Mouse (Mus musculus) urinary bladder, adult 18-20 months (tissue): ENCODE data around the gene Glipr1l1.
"Not testable (repeated sequence)": the region's sequence is repeated elsewhere in the genome, so short reads cannot be mapped to it uniquely, and the experiment has no call there.

Experiments
- DNase-seq, 2 experiments: peaks; one replicate each; pipeline ENCODE4 v3.0.0; 2022; ENCODE audit warnings: low spot score in 2 of 2, mixed read lengths in 2 of 2

The Glipr1l1 gene

DNA sequence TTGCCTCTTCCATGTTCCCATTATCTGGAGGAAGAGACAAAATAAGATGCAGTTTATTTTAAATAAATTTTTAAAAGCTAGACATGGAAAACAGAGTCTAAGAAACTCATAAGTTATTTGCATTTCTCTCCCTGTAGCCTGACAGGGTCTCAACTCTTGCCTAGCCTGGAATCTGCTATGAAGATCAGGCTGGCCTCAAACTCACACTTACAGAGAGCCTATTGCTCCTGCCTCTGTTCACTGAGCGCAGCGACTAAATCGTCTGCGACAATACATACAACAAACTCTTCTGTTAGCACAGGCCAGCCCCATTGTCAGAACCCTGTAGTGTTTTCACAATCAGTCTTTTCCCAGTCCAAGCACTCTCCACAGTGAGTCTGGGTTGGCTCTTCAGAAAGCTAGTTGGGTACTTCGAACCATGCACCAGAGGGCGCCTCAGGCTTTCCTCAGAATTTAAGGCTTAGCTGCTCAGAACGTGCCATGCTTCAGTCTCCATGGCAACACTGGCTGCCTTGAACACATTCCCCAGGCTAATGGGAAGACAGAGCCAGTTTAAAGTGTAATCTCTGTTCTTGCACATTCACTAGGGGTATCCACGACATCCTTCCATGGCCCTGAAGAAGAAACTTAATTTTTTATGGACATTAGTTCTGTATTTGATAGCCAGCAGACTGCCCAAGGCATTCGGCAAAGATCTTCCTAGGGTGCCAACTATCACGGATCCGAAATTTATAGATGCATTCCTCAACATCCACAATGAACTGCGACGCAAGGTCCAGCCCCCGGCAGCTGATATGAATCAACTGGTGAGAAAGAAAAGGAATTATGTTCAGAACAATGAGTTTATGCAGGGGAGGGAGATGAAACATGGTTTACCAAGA is at the start of gene Glipr1l1:
Gene Glipr1l1, plus strand, starts transcription at position 488 of the 881 bp plus-strand sequence.
- DNase-seq: peak in 1 of 2 experiments; percentile 7

GRCm38 (mm10) chr10:112023585-112023984 is 36.4 kb upstream of the Glipr1l1 start:
- DNase-seq: no peak

DNA sequence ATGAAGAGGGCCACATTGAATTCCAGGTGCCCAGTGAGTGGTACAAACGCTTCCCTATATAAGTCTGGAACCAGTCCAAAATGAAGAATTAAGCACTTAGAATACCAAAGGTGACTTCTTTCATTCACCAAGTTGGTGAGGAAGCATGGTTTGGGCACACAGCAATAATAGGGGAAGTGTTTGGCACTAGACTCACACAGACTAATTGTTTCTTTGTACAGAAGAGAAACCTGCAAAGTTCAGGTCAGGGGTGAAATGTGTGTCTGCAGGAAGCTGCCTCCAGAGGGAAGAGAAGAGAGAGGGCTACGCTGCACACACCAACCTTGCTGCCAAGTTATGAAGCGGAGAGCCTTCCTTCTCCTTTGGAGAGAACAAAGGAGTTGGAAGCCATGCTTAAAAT is 31.3 kb upstream of the Glipr1l1 start:
- DNase-seq: not testable (repeated sequence)

DNA sequence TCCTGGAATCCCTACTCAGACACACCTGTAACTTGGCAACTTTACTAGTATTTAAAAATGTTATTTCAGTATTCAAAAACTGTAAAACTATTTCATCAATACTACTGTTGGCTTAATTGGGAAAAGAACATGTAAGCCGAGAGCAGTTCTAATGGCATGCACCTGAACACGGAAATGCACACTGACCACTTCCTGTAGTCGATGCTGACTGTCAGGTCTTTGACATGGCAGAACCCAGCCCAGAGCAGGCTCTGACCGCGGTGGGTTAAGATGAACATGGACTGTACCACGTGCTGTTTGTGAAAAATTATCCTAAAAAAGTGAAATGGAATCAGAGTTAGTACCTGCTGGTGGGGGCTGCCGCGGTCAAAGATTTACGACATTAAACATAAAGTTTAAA is 16.5 kb upstream of the Glipr1l1 start:
- not testable (repeated sequence) for DNase-seq

DNA sequence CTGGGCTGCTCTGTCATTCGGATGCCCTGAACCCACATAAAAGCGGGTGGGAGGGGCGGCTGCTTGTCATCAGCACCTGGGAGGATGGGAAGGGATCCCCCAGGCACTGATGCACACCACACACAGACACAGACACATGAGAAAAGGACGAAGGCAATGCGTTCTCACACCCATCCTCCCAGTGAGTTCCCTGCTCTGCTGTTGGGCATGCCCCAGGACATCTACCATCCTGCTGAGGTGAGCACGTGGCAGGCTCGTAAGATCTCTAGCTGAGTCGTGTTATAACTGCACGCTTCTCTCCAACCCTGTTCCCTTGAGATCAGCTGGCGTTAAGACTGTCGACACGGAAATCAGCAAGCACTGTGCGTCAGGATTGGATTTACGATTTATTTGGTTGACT is 15.7 kb upstream of the Glipr1l1 start:
- peak; percentile 8 to 10 for DNase-seq

DNA sequence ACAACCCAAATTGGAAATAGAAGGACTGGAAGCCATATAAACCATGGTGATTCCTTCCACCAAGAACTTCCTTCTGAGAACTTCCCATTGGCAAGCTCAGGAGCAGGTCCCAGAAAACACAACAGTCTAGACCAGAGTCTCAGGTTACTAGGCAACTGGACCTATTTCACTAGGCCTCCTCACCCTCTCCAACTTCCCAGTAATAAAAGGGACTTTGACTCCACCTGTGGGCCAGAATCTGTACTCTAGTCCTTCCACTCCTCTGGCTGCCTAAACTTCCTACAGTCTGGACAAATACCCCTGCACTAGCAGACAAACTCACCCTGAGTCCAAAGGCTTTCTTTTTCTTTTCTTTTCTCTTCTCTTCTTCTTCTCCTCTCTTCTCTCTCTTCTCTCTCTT is 8.8 kb upstream of the Glipr1l1 start:
- no peak for DNase-seq

DNA sequence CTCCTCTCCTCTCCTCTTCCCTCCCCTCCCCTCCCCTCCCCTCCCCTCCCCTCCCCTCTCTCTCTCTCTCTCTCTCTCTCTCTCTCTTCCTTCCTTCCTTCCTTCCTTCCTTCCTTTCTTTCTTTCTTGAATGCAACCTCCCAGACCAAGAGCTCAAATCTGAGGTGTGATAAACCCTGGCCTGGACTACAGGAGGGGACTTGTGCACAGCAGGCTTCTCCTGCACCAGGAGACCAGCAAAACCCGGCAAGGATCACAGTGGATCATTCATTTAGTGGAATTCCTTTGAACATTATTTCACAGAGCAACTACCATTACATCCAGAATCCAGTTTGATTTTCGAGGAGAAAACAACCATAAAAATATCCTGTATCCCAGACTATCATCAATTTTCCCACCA is 8.0 kb upstream of the Glipr1l1 start:
- not testable (repeated sequence) for DNase-seq

DNA sequence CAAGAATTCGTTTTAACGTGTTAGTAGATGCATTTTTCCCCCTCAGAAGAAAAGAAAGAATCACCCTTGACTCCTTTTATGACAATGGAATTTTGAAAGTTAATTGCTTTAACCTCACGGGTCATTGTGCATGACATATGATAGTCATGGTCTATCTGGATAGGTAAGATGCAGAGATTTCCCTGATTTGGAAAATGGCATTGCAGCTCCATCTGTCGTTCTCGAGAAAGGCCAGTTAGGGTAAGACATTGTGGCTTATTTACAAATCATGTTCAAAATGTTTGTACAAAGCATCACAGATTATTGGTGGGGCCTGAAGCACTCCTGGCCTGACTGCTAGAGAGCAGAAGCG is 570 bp downstream of the Glipr1l1 start:
- not testable (repeated sequence) for DNase-seq

- no peak for DNase-seq
These were observed 20.1 kb downstream of the Glipr1l1 start for GRCm38 (mm10) chr10:112080044-112080443.

DNA sequence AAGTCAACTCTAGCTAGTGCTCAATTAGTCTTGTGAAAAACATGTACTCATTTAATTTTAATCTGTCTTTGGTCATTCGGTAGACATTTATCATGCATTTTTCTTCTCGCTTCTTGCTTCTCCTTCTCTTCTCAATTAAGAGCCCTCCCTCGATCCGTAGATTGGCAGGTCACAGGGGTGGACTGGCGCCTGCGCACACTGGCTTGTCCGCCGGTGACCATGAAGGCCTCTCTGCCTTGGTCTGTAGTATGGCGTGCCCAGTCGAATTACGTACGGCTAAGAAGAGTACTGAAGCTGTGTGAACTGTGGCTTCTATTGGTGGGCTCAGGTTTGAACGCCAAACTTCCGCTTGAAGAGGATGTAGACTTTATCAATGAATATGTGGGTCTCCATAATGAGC is 23.2 kb downstream of the Glipr1l1 start, which contains the start of gene Glipr1l2:
Gene Glipr1l2, plus strand, starts transcription at position 198 of the 400 bp plus-strand sequence.
- no peak for DNase-seq

GRCm38 (mm10) chr10:112105785-112106184 is 45.8 kb downstream of the Glipr1l1 start:
- peak; percentile 9 to 44 for DNase-seq

- DNase-seq: no peak
These were observed 50.4 kb downstream of the Glipr1l1 start for GRCm38 (mm10) chr10:112110401-112110800.

- not testable (repeated sequence) for DNase-seq
These were observed 65.1 kb downstream of the Glipr1l1 start for GRCm38 (mm10) chr10:112125090-112125489.

GRCm38 (mm10) chr10:112127682-112128230 is 67.8 kb downstream of the Glipr1l1 start:
- DNase-seq: not testable (repeated sequence)
